Mouse (Mus musculus): ENCODE results near the gene Cd276. TPM values are rescaled to one million over a fixed set of nuclear protein-coding genes. Genes with fewer than 3 reads are reported as not detected.
A peak's percentile ranks its signal among the peaks of the same experiment; 100 is the strongest.

The Cd276 gene
- total and polyA plus RNA-seq, 2 experiments: 1.3 to 4.5 TPM

GRCm38 (mm10) chr9:58555685-58556414 lies 613 bp upstream of the Cd276 start:
- Histone ChIP-seq H3K79me2 (ENCODE audit: control insufficient read depth, insufficient read depth, low read length) (peaks cover 4% of the 10 kb centered on the region; the same call in 1 of the 2 replicates), H3K27ac (replicated peaks; ENCODE audit: insufficient read depth, low read depth, low read length) (peak overlapping the region; percentile 2; the same call in 1 of the 2 replicates), H3K4me1 (ENCODE audit: control insufficient read depth, insufficient read depth, low read length) (peaks cover 12% of the 10 kb centered on the region), H3K9ac (ENCODE audit: low read depth, low read length) (no peak overlapping the region), H3K27me3 (ENCODE audit: control insufficient read depth, insufficient read depth, low read length) (no peaks in the 10 kb centered on the region), H3K4me3 (ENCODE audit: insufficient read depth, low read depth, low read length) (peak overlapping the region; percentile 82), H3K36me3 (ENCODE audit: control insufficient read depth, insufficient read depth, low read length) (no peaks in the 10 kb centered on the region)
- no peak for DNase-seq (ENCODE audit: extremely low read depth, low read depth, low spot score)
- 39% methylated on average over 9 of the region's 9 CpGs for WGBS
- TF ChIP-seq POLR2A (IDR thresholded peaks at IDR 0.05; ENCODE audit: extremely low read depth, insufficient read depth, low read length) (no peak), CTCF (IDR thresholded peaks at IDR 0.05; ENCODE audit: low read depth, low read length) (no peak)

GRCm38 (mm10) chr9:58554056-58554907 lies 955 bp downstream of the Cd276 start:
- Histone ChIP-seq H3K27me3 (ENCODE audit: control insufficient read depth, insufficient read depth, low read length) (no peaks in the 10 kb centered on the region), H3K4me1 (ENCODE audit: control insufficient read depth, insufficient read depth, low read length) (peaks cover 12% of the 10 kb centered on the region), H3K9ac (ENCODE audit: low read depth, low read length) (peak overlapping the region; percentile 86), H3K36me3 (ENCODE audit: control insufficient read depth, insufficient read depth, low read length) (no peaks in the 10 kb centered on the region), H3K27ac (replicated peaks; ENCODE audit: insufficient read depth, low read depth, low read length) (peak overlapping the region; percentile 42; the same call in 1 of the 2 replicates), H3K79me2 (ENCODE audit: control insufficient read depth, insufficient read depth, low read length) (peaks cover 4% of the 10 kb centered on the region; the same call in 1 of the 2 replicates), H3K4me3 (ENCODE audit: insufficient read depth, low read depth, low read length) (peak overlapping the region; percentile 82)
- no peak for TF ChIP-seq CTCF (IDR thresholded peaks at IDR 0.05; ENCODE audit: low read depth, low read length)
- no peak for TF ChIP-seq POLR2A (IDR thresholded peaks at IDR 0.05; ENCODE audit: extremely low read depth, insufficient read depth, low read length)
- DNase-seq (ENCODE audit: extremely low read depth, low read depth, low spot score): no peak
- 31% methylated on average over 23 of the region's 23 CpGs for WGBS

- Histone ChIP-seq H3K4me3 (ENCODE audit: insufficient read depth, low read depth, low read length) (no peak overlapping the region), H3K36me3 (ENCODE audit: control insufficient read depth, insufficient read depth, low read length) (no peaks in the 10 kb centered on the region), H3K27ac (replicated peaks; ENCODE audit: insufficient read depth, low read depth, low read length) (no peak overlapping the region), H3K79me2 (ENCODE audit: control insufficient read depth, insufficient read depth, low read length) (peaks cover 4% of the 10 kb centered on the region; the same call in 1 of the 2 replicates), H3K9ac (ENCODE audit: low read depth, low read length) (no peak overlapping the region), H3K4me1 (ENCODE audit: control insufficient read depth, insufficient read depth, low read length) (peaks cover 9% of the 10 kb centered on the region), H3K27me3 (ENCODE audit: control insufficient read depth, insufficient read depth, low read length) (no peaks in the 10 kb centered on the region)
- TF ChIP-seq CTCF (IDR thresholded peaks at IDR 0.05; ENCODE audit: low read depth, low read length) (no peak), POLR2A (IDR thresholded peaks at IDR 0.05; ENCODE audit: extremely low read depth, insufficient read depth, low read length) (no peak)
- DNase-seq (ENCODE audit: extremely low read depth, low read depth, low spot score): no peak
- 81% methylated on average over 9 of the region's 9 CpGs for WGBS
Observed at GRCm38 (mm10) chr9:58552083-58552482, 3.2 kb downstream of the Cd276 start.

GRCm38 (mm10) chr9:58550928-58551327 lies 4.3 kb downstream of the Cd276 start:
- Histone ChIP-seq H3K36me3 (ENCODE audit: control insufficient read depth, insufficient read depth, low read length) (no peaks in the 10 kb centered on the region), H3K27ac (replicated peaks; ENCODE audit: insufficient read depth, low read depth, low read length) (no peak overlapping the region), H3K4me1 (ENCODE audit: control insufficient read depth, insufficient read depth, low read length) (peaks cover 4% of the 10 kb centered on the region), H3K27me3 (ENCODE audit: control insufficient read depth, insufficient read depth, low read length) (no peaks in the 10 kb centered on the region), H3K9ac (ENCODE audit: low read depth, low read length) (no peak overlapping the region), H3K79me2 (ENCODE audit: control insufficient read depth, insufficient read depth, low read length) (peaks cover 4% of the 10 kb centered on the region; the same call in 1 of the 2 replicates), H3K4me3 (ENCODE audit: insufficient read depth, low read depth, low read length) (no peak overlapping the region)
- 96% methylated on average over 6 of the region's 6 CpGs for WGBS
- no peak for DNase-seq (ENCODE audit: extremely low read depth, low read depth, low spot score)
- no peak for TF ChIP-seq CTCF (IDR thresholded peaks at IDR 0.05; ENCODE audit: low read depth, low read length)
- TF ChIP-seq POLR2A (IDR thresholded peaks at IDR 0.05; ENCODE audit: extremely low read depth, insufficient read depth, low read length): no peak

GRCm38 (mm10) chr9:58549694-58550093 lies 5.5 kb downstream of the Cd276 start:
- Histone ChIP-seq H3K4me3 (ENCODE audit: insufficient read depth, low read depth, low read length) (no peak overlapping the region), H3K36me3 (ENCODE audit: control insufficient read depth, insufficient read depth, low read length) (no peaks in the 10 kb centered on the region), H3K27me3 (ENCODE audit: control insufficient read depth, insufficient read depth, low read length) (no peaks in the 10 kb centered on the region), H3K4me1 (ENCODE audit: control insufficient read depth, insufficient read depth, low read length) (peaks cover 4% of the 10 kb centered on the region), H3K9ac (ENCODE audit: low read depth, low read length) (no peak overlapping the region), H3K79me2 (ENCODE audit: control insufficient read depth, insufficient read depth, low read length) (peaks cover 2% of the 10 kb centered on the region; the same call in 1 of the 2 replicates), H3K27ac (replicated peaks; ENCODE audit: insufficient read depth, low read depth, low read length) (no peak overlapping the region)
- no peak for DNase-seq (ENCODE audit: extremely low read depth, low read depth, low spot score)
- 55% methylated on average over 3 of the region's 3 CpGs for WGBS
- TF ChIP-seq CTCF (IDR thresholded peaks at IDR 0.05; ENCODE audit: low read depth, low read length) (no peak), POLR2A (IDR thresholded peaks at IDR 0.05; ENCODE audit: extremely low read depth, insufficient read depth, low read length) (no peak)

All from liver, adult 2 months (tissue).